Mouse (Mus musculus) kidney, embryonic 14.5 days (tissue): ENCODE data around the gene Aox2. TPM values are rescaled to one million over a fixed set of nuclear protein-coding genes. Genes with fewer than 3 reads are reported as not detected.

Experiments
- ATAC-seq: fragments of 200-750 bp; cut with Nextera tagmentation; 2 replicates; pipeline ENCODE4 v1.8.0; 2017; ENCODE audit warnings: moderate number of reproducible peaks, mild to moderate bottlenecking, moderate TSS enrichment, moderate library complexity; ENCODE audit not compliant: low FRiP score, low TSS enrichment
- H3K27ac ChIP-seq: fragments of 300-500 bp; sonication (generic); 2 replicates; pipeline ENCODE4 v1.5.1; 2014; ENCODE audit warnings: low read depth, mild to moderate bottlenecking, low read length, moderate library complexity, mixed read lengths
- H3K27me3 ChIP-seq: fragments of 300-500 bp; sonication (generic); 2 replicates; pipeline ENCODE4 v1.6.1; 2014; ENCODE audit warnings: mild to moderate bottlenecking, low read length; ENCODE audit not compliant: control insufficient read depth, insufficient read depth
- H3K36me3 ChIP-seq: fragments of 300-500 bp; sonication (generic); 2 replicates; pipeline ENCODE4 v1.6.1; 2014; ENCODE audit warnings: low read length, mixed read lengths; ENCODE audit not compliant: control insufficient read depth, insufficient read depth
- H3K4me1 ChIP-seq: fragments of 300-500 bp; sonication (generic); 2 replicates; pipeline ENCODE4 v1.6.1; 2014; ENCODE audit warnings: low read length, mixed read lengths; ENCODE audit not compliant: control insufficient read depth, insufficient read depth
- H3K4me2 ChIP-seq: fragments of 300-500 bp; sonication (generic); replicated peaks from 2 replicates; pipeline ENCODE4 v1.6.1; 2014; ENCODE audit warnings: low read depth, mild to moderate bottlenecking, low read length
- H3K4me3 ChIP-seq: fragments of 300-500 bp; sonication (generic); 2 replicates; pipeline ENCODE4 v1.5.1; 2014; ENCODE audit warnings: mild to moderate bottlenecking, low read length
- H3K9ac ChIP-seq: fragments of 300-500 bp; sonication (generic); 2 replicates; pipeline ENCODE4 v1.6.1; 2014; ENCODE audit warnings: low read depth, mild to moderate bottlenecking, low read length, moderate library complexity
- H3K9me3 ChIP-seq: fragments of 300-500 bp; sonication (generic); 2 replicates; pipeline ENCODE4 v1.6.1; 2016; ENCODE audit warnings: low read length; ENCODE audit not compliant: control insufficient read depth
- WGBS: fragments of 180-500 bp; shearing (Covaris S2); extraction: QIAGEN DNeasy Blood & Tissue Kit; methylation state at CpG from one replicate; pipeline ENCODE4 v1.1.7; 2014; 5-methylcytosine and 5-hydroxymethylcytosine counted together
- polyA plus RNA-seq: library from polyadenylated mRNA; unstranded; fragments of >200 nt; fragmentation: Nextera tagmentation; extraction: Ambion mirVana; gene quantifications from 2 replicates; pipeline ENCODE4 v1.2.1, GENCODE M21; 2014

Aox2 gene
- polyA plus RNA-seq, 1 experiment from 2014 or later: 0.12 TPM

DNA sequence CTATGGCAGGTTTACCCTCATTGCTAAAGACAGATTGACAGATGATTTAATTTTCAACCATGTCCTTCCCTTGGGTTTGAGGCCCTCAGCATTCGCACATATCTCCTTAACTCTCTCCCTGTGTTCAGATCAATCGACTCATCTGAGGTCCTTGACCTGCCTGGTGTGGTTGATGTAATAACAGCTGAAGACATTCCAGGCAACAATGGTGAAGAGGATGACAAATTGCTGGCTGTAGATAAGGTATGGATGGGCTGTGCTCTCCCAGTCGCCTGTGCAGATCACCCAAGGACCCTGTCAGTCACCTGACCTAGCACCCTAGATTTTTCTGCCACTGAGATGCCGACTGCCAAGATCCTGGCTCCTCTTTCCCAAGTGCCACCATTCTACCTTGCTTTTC is 31.7 kb downstream of the Aox2 start:
- 83% methylated on average over 4 of the region's 4 CpGs for WGBS
- no peak overlapping the region for H3K9ac ChIP-seq
- H3K9me3 ChIP-seq: no peaks in the 10 kb centered on the region
- 0 out of 2 replicates have a peak, but pooled peaks cover 3% of the 10 kb centered on the region for H3K4me1 ChIP-seq
- H3K4me3 ChIP-seq: no peak overlapping the region
- H3K27me3 ChIP-seq: no peaks in the 10 kb centered on the region
- no peaks in the 10 kb centered on the region for H3K36me3 ChIP-seq
- no peak overlapping the region for H3K27ac ChIP-seq
- ATAC-seq: no peak
- H3K4me2 ChIP-seq: no peak overlapping the region

- no peak overlapping the region for H3K27ac ChIP-seq
- no peaks in the 10 kb centered on the region for H3K4me1 ChIP-seq
- no peak overlapping the region for H3K9ac ChIP-seq
- no peak overlapping the region for H3K4me2 ChIP-seq
- no peaks in the 10 kb centered on the region for H3K27me3 ChIP-seq
- ATAC-seq: no peak
- 82% methylated on average over 7 of the region's 7 CpGs for WGBS
- H3K9me3 ChIP-seq: no peaks in the 10 kb centered on the region
- H3K36me3 ChIP-seq: no peaks in the 10 kb centered on the region
- no peak overlapping the region for H3K4me3 ChIP-seq
Measured at GRCm38 (mm10) chr1:58311221-58311864, 33.2 kb downstream of the Aox2 start.

- no peaks in the 10 kb centered on the region for H3K27me3 ChIP-seq
- H3K4me1 ChIP-seq: no peaks in the 10 kb centered on the region
- H3K36me3 ChIP-seq: no peaks in the 10 kb centered on the region
- no peak overlapping the region for H3K27ac ChIP-seq
- no peak overlapping the region for H3K4me2 ChIP-seq
- H3K9ac ChIP-seq: no peak overlapping the region
- WGBS: 92% methylated on average over 8 of the region's 8 CpGs
- ATAC-seq: no peak
- H3K9me3 ChIP-seq: no peaks in the 10 kb centered on the region
- no peak overlapping the region for H3K4me3 ChIP-seq
Measured at GRCm38 (mm10) chr1:58313173-58313572, 35.0 kb downstream of the Aox2 start.

DNA sequence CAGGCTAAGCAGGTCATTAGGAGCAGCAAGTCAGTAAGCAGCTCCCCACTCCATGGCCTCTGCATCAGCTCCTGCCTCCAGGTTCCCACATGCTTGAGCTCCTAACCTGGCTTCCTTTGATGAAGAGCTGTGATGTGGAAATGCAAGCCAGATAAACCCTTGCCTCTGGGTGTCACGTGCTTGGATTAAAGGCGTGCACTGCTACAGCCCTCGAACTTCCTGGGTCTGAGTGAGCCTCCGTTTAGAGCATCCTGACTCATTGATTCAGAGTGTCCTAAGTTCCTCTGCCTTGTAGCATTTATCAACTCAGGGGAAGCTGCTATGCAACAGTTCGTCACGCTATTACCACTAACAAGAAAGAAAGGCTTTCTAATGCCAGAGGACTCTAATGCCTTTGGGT is 37.4 kb downstream of the Aox2 start:
- no peak for ATAC-seq
- Histone ChIP-seq H3K4me3 (no peak overlapping the region), H3K9me3 (no peaks in the 10 kb centered on the region), H3K9ac (no peak overlapping the region), H3K27ac (no peak overlapping the region), H3K4me2 (no peak overlapping the region), H3K27me3 (no peaks in the 10 kb centered on the region), H3K4me1 (no peaks in the 10 kb centered on the region), H3K36me3 (no peaks in the 10 kb centered on the region)
- WGBS: 67% methylated on average over 6 of the region's 6 CpGs

GRCm38 (mm10) chr1:58333222-58333621 is 55.1 kb downstream of the Aox2 start:
- Histone ChIP-seq H3K4me2 (peak overlapping the region; percentile 29; the same call in 1 of the 2 replicates), H3K36me3 (no peaks in the 10 kb centered on the region), H3K27ac (no peak overlapping the region), H3K4me3 (peak overlapping the region; percentile 13; the same call in 1 of the 2 replicates), H3K4me1 (no peaks in the 10 kb centered on the region), H3K9ac (0 out of 2 replicates have a peak overlapping the region, but pooled peaks have one; percentile 18), H3K9me3 (no peaks in the 10 kb centered on the region; the same call in 1 of the 2 replicates), H3K27me3 (no peaks in the 10 kb centered on the region)
- ATAC-seq: no peak
- 34% methylated on average over 4 of the region's 4 CpGs for WGBS

DNA sequence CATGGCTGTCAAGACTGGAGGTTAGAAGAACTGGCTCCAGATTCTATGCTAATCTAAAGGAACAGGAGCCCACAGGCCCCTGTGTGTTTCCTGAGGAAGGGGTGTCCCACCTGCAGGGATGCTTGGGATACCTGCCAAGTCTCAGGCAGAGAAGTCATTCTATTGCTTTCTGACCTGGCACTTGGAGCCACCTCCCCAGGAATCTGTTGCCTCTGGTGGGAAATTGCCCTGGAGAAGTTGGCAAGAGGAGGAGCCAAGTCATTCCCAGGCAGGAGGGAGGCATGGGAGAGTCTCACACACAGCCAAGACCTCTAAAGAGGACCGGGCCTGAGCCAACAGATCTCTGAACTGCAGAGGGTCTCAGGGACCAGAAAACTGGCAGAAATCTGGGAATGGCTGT is 61.8 kb downstream of the Aox2 start:
- H3K27me3 ChIP-seq: no peaks in the 10 kb centered on the region
- H3K36me3 ChIP-seq: no peaks in the 10 kb centered on the region
- no peak overlapping the region for H3K27ac ChIP-seq
- H3K9me3 ChIP-seq: no peaks in the 10 kb centered on the region
- 84% methylated on average over 1 of the region's 1 CpGs for WGBS
- no peak for ATAC-seq
- H3K4me3 ChIP-seq: no peak overlapping the region
- H3K9ac ChIP-seq: no peak overlapping the region
- no peak overlapping the region for H3K4me2 ChIP-seq
- peaks cover 5% of the 10 kb centered on the region; the same call in 1 of the 2 replicates for H3K4me1 ChIP-seq

DNA sequence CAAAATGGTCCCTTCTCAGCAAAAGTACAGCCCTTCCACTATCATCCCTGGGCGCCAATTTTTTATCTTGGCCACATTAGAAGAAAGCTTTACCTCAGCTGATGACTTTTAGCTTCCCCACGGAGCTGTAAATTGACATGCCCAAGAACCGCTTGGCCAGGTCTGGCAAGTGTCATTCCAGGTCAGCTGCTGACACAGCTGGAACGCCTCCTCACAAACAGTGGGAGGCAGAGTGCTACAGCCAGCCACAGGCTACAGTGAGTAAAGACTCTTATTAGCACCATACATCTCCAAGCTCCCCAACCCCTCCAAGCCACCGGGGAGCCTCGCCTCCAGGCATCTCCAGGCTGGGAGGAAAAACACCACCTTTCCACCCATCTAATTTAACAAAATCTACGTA is 63.5 kb downstream of the Aox2 start:
- H3K36me3 ChIP-seq: no peaks in the 10 kb centered on the region
- no peak overlapping the region for H3K4me3 ChIP-seq
- no peaks in the 10 kb centered on the region for H3K9me3 ChIP-seq
- no peak overlapping the region for H3K27ac ChIP-seq
- H3K27me3 ChIP-seq: no peaks in the 10 kb centered on the region
- WGBS: 22% methylated on average over 7 of the region's 7 CpGs
- H3K4me1 ChIP-seq: peaks cover 5% of the 10 kb centered on the region; the same call in 1 of the 2 replicates
- H3K4me2 ChIP-seq: no peak overlapping the region
- H3K9ac ChIP-seq: no peak overlapping the region
- ATAC-seq: peak; percentile 57; the same call in 1 of the 2 replicates

DNA sequence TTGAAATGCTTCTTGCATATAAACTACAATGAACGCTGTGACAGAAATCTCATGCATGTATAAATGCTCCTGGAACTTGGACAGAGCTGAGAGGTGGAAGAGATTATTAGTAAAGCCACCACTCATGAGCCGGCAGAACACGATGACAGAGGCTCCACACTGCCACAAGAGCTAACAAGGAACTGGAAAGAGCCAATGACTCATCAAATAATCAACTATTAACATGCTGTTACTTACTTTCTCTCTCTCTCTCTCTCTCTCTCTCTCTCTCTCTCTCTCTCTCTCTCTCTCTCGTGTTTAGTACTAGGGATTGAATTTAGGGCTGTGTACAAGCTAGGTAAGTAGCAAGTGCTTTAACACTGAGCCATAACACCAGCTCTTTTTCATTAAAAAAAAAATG is 65.7 kb downstream of the Aox2 start:
- Histone ChIP-seq H3K4me2 (no peak overlapping the region), H3K4me3 (no peak overlapping the region), H3K36me3 (no peaks in the 10 kb centered on the region), H3K27me3 (no peaks in the 10 kb centered on the region), H3K9me3 (no peaks in the 10 kb centered on the region), H3K27ac (no peak overlapping the region), H3K9ac (no peak overlapping the region), H3K4me1 (peaks cover 5% of the 10 kb centered on the region; the same call in 1 of the 2 replicates)
- no peak for ATAC-seq
- WGBS: 87% methylated on average over 4 of the region's 4 CpGs

- H3K4me2 ChIP-seq: no peak overlapping the region
- peak; percentile 52; the same call in 1 of the 2 replicates for ATAC-seq
- no peak overlapping the region for H3K4me3 ChIP-seq
- peaks cover 5% of the 10 kb centered on the region; the same call in 1 of the 2 replicates for H3K4me1 ChIP-seq
- no peak overlapping the region for H3K27ac ChIP-seq
- H3K9me3 ChIP-seq: no peaks in the 10 kb centered on the region
- H3K36me3 ChIP-seq: no peaks in the 10 kb centered on the region
- H3K9ac ChIP-seq: no peak overlapping the region
- 70% methylated on average over 5 of the region's 5 CpGs for WGBS
- no peaks in the 10 kb centered on the region for H3K27me3 ChIP-seq
Measured at GRCm38 (mm10) chr1:58344570-58344969, 66.4 kb downstream of the Aox2 start.
